Mouse (Mus musculus) spleen, postnatal 36 days (tissue): ENCODE measurements around the gene Frem1.

Experiments used
- DNase-seq, 2 experiments: peaks; one replicate each; pipeline ENCODE4 v3.0.0; 2022; ENCODE audit warnings: low spot score in 2 of 2, mixed read lengths in 1 of 2

Gene Frem1

GRCm38 (mm10) chr4:83051634-83052577 lies at the start of gene Frem1:
Gene Frem1, minus strand, starts transcription at chr4:83052339.
- peak in 1 of 2 experiments; percentile 2 for DNase-seq

- no peak for DNase-seq
Observed at GRCm38 (mm10) chr4:83099025-83099424, 46.9 kb upstream of the Frem1 start.

- DNase-seq, result no peak
Observed at GRCm38 (mm10) chr4:83093941-83094340, 41.8 kb upstream of the Frem1 start.

GRCm38 (mm10) chr4:83090691-83091448 lies 38.7 kb upstream of the Frem1 start:
- DNase-seq, result no peak

- DNase-seq, result peak in 1 of 2 experiments; percentile 3
Observed at GRCm38 (mm10) chr4:83080364-83081174, 28.4 kb upstream of the Frem1 start.

- DNase-seq, result no peak
Observed at GRCm38 (mm10) chr4:83064191-83064590, 12.1 kb upstream of the Frem1 start.

- no peak for DNase-seq
Observed at GRCm38 (mm10) chr4:83061564-83061963, 9.4 kb upstream of the Frem1 start.

GRCm38 (mm10) chr4:83058617-83059016 lies 6.5 kb upstream of the Frem1 start:
- no peak for DNase-seq

- DNase-seq, result no peak
Observed at GRCm38 (mm10) chr4:83058182-83058581, 6.0 kb upstream of the Frem1 start.

GRCm38 (mm10) chr4:83056496-83056895 lies 4.4 kb upstream of the Frem1 start:
- DNase-seq, result no peak

GRCm38 (mm10) chr4:83055444-83055843 lies 3.3 kb upstream of the Frem1 start:
- no peak for DNase-seq

- no peak for DNase-seq
Observed at GRCm38 (mm10) chr4:83053206-83053605, 1.1 kb upstream of the Frem1 start.

- DNase-seq, result no peak
Observed at GRCm38 (mm10) chr4:83051176-83051575, 963 bp downstream of the Frem1 start.

- DNase-seq, result no peak
Observed at GRCm38 (mm10) chr4:83050151-83050796, 1.9 kb downstream of the Frem1 start.

GRCm38 (mm10) chr4:83049288-83049687 lies 2.9 kb downstream of the Frem1 start:
- DNase-seq, result no peak

- no peak for DNase-seq
Observed at GRCm38 (mm10) chr4:83048561-83048960, 3.6 kb downstream of the Frem1 start.

- DNase-seq, result no peak
Observed at GRCm38 (mm10) chr4:83046806-83047205, 5.3 kb downstream of the Frem1 start.

- no peak for DNase-seq
Observed at GRCm38 (mm10) chr4:83046069-83046468, 6.1 kb downstream of the Frem1 start.

- no peak for DNase-seq
Observed at GRCm38 (mm10) chr4:83045266-83045665, 6.9 kb downstream of the Frem1 start.

- no peak for DNase-seq
Observed at GRCm38 (mm10) chr4:83040780-83041179, 11.4 kb downstream of the Frem1 start.

- DNase-seq, result no peak
Observed at GRCm38 (mm10) chr4:83032780-83033179, 19.4 kb downstream of the Frem1 start.
